Mouse (Mus musculus): ENCODE results near the gene Aes.

- TF ChIP-seq TCF3 (IDR thresholded peaks at IDR 0.05; ENCODE audit: insufficient read length, low read depth) (no peak), POLR2A (IDR thresholded peaks at IDR 0.05; ENCODE audit: insufficient read length, low read depth) (no peak), MYOG (IDR thresholded peaks at IDR 0.05; ENCODE audit: control insufficient read depth in 1 of 3, insufficient read depth in 1 of 3, insufficient read length in 2 of 3, low read depth in 2 of 3) (no peak), MYOD1 (IDR thresholded peaks at IDR 0.05; ENCODE audit: control insufficient read depth in 1 of 3, insufficient read length in 2 of 3, low read depth in 2 of 3) (no peak), MAX (IDR thresholded peaks at IDR 0.05; ENCODE audit: low read depth) (no peak), CEBPB (IDR thresholded peaks at IDR 0.05; ENCODE audit: insufficient read depth, poor library complexity, severe bottlenecking) (no peak), USF1 (IDR thresholded peaks at IDR 0.05; ENCODE audit: low read depth) (no peak), SRF (IDR thresholded peaks at IDR 0.05; ENCODE audit: control insufficient read depth, insufficient read length, low read depth) (no peak), POLR2AphosphoS2 (IDR thresholded peaks at IDR 0.05; ENCODE audit: insufficient read length, low read depth) (no peak), TCF12 (IDR thresholded peaks at IDR 0.05; ENCODE audit: insufficient read depth, poor library complexity, severe bottlenecking) (no peak), E2F4 (IDR thresholded peaks at IDR 0.05; ENCODE audit: insufficient read depth) (no peak)
Observed at GRCm38 (mm10) chr10:81523570-81523969, 35.7 kb upstream of the Aes start.
